Mouse (Mus musculus): ENCODE data around the gene Plac1.
A peak's percentile ranks its signal among the peaks of the same experiment; 100 is the strongest.

Plac1 gene

GRCm38 (mm10) chrX:53050353-53050752 is 189.6 kb downstream of the Plac1 start:
- DNase-seq (ENCODE audit: extremely low spot score, low spot score), result peak; percentile 40

- DNase-seq (ENCODE audit: extremely low spot score, low spot score), result no peak
Observed at GRCm38 (mm10) chrX:53049196-53049595, 190.7 kb downstream of the Plac1 start.

- no peak for DNase-seq (ENCODE audit: extremely low spot score, low spot score)
Observed at GRCm38 (mm10) chrX:53046911-53047310, 193.0 kb downstream of the Plac1 start.

- no peak for DNase-seq (ENCODE audit: extremely low spot score, low spot score)
Observed at GRCm38 (mm10) chrX:53046033-53046432, 193.9 kb downstream of the Plac1 start.

GRCm38 (mm10) chrX:53045187-53045903 is 194.6 kb downstream of the Plac1 start:
- no peak for DNase-seq (ENCODE audit: extremely low spot score, low spot score)

GRCm38 (mm10) chrX:53041006-53041405 is 198.9 kb downstream of the Plac1 start:
- DNase-seq (ENCODE audit: extremely low spot score, low spot score), result no peak

- DNase-seq (ENCODE audit: extremely low spot score, low spot score), result no peak
Observed at GRCm38 (mm10) chrX:53040138-53040537, 199.8 kb downstream of the Plac1 start.

GRCm38 (mm10) chrX:53039651-53040050 is 200.3 kb downstream of the Plac1 start:
- no peak for DNase-seq (ENCODE audit: extremely low spot score, low spot score)

- DNase-seq (ENCODE audit: extremely low spot score, low spot score), result no peak
Observed at GRCm38 (mm10) chrX:53038194-53038593, 201.7 kb downstream of the Plac1 start.

GRCm38 (mm10) chrX:53029559-53029958 is 210.4 kb downstream of the Plac1 start:
- DNase-seq (ENCODE audit: extremely low spot score, low spot score), result no peak

GRCm38 (mm10) chrX:53025471-53026223 is 214.3 kb downstream of the Plac1 start:
- DNase-seq (ENCODE audit: extremely low spot score, low spot score), result no peak

- DNase-seq (ENCODE audit: extremely low spot score, low spot score), result peak; percentile 26
Observed at GRCm38 (mm10) chrX:53024268-53024667, 215.6 kb downstream of the Plac1 start.

- no peak for DNase-seq (ENCODE audit: extremely low spot score, low spot score)
Observed at GRCm38 (mm10) chrX:53023021-53023420, 216.9 kb downstream of the Plac1 start.

All from neural tube, embryonic 10.5 days (tissue).